Mouse (Mus musculus): Measurements from ENCODE around the gene Tpcn1. TPM values are rescaled to one million over a fixed set of nuclear protein-coding genes. Genes with fewer than 3 reads are reported as not detected.

Tpcn1 gene
- polyA plus RNA-seq, 2 experiments: 17.8 to 19.3 TPM

- Histone ChIP-seq H3K4me1 (replicated peaks; ENCODE audit: control insufficient read depth in 2 of 2, insufficient read depth in 2 of 2, low read length in 1 of 2) (peaks cover 3 to 10% of the 10 kb centered on the region in 2 experiments), H3K36me3 (replicated peaks; ENCODE audit: control insufficient read depth, insufficient read depth, low read depth) (no peaks in the 10 kb centered on the region), H3K9ac (replicated peaks) (no peak overlapping the region), H3K27me3 (ENCODE audit: control insufficient read depth, insufficient read depth, low read length) (no peaks in the 10 kb centered on the region), H3K4me2 (ENCODE audit: low read depth) (peak overlapping the region; percentile 96), H3K27ac (no peak overlapping the region), H3K4me3 (ENCODE audit: insufficient read depth in 1 of 2, low read depth in 2 of 2, low read length in 2 of 2) (no peak overlapping the region), H3K9me3 (ENCODE audit: control insufficient read depth, low read length) (no peaks in the 10 kb centered on the region)
- TF ChIP-seq CTCF (IDR thresholded peaks at IDR 0.05; ENCODE audit: low read depth) (no peak), EP300 (IDR thresholded peaks at IDR 0.05; ENCODE audit: low read depth) (no peak)
- WGBS (ENCODE audit: insufficient replicate concordance): 83% methylated on average over 5 of the region's 5 CpGs
- ATAC-seq (ENCODE audit: insufficient read depth) (no peak), DNase-seq (ENCODE audit: low read depth in 3 of 3, low spot score in 3 of 3) (no peak)
These were observed 22.4 kb upstream of the Tpcn1 start for GRCm38 (mm10) chr5:120610906-120611305.

- 75% methylated on average over 16 of the region's 16 CpGs for WGBS (ENCODE audit: insufficient replicate concordance)
- Histone ChIP-seq H3K9me3 (ENCODE audit: control insufficient read depth, low read length) (no peaks in the 10 kb centered on the region), H3K4me3 (ENCODE audit: insufficient read depth in 1 of 2, low read depth in 2 of 2, low read length in 2 of 2) (no peak overlapping the region), H3K9ac (replicated peaks) (no peak overlapping the region), H3K4me2 (ENCODE audit: low read depth) (no peak overlapping the region), H3K27me3 (ENCODE audit: control insufficient read depth, insufficient read depth, low read length) (no peaks in the 10 kb centered on the region), H3K4me1 (replicated peaks; ENCODE audit: control insufficient read depth in 2 of 2, insufficient read depth in 2 of 2, low read length in 1 of 2) (peaks cover 6 to 15% of the 10 kb centered on the region in 2 experiments), H3K27ac (no peak overlapping the region), H3K36me3 (replicated peaks; ENCODE audit: control insufficient read depth, insufficient read depth, low read depth) (no peaks in the 10 kb centered on the region)
- TF ChIP-seq EP300 (IDR thresholded peaks at IDR 0.05; ENCODE audit: low read depth) (no peak), CTCF (IDR thresholded peaks at IDR 0.05; ENCODE audit: low read depth) (no peak)
- DNase-seq (ENCODE audit: low read depth in 3 of 3, low spot score in 3 of 3) (no peak), ATAC-seq (ENCODE audit: insufficient read depth) (no peak)
These were observed 20.8 kb upstream of the Tpcn1 start for GRCm38 (mm10) chr5:120609246-120609775.

GRCm38 (mm10) chr5:120607335-120607734 is 18.9 kb upstream of the Tpcn1 start:
- ATAC-seq (ENCODE audit: insufficient read depth) (no peak), DNase-seq (ENCODE audit: low read depth in 3 of 3, low spot score in 3 of 3) (no peak)
- WGBS (ENCODE audit: insufficient replicate concordance): 81% methylated on average over 3 of the region's 3 CpGs
- H3K27ac ChIP-seq: no peak overlapping the region
- H3K4me2 ChIP-seq (ENCODE audit: low read depth): no peak overlapping the region
- no peaks in the 10 kb centered on the region for H3K27me3 ChIP-seq (ENCODE audit: control insufficient read depth, insufficient read depth, low read length)
- no peak overlapping the region for H3K9ac ChIP-seq (replicated peaks)
- no peaks in the 10 kb centered on the region for H3K9me3 ChIP-seq (ENCODE audit: control insufficient read depth, low read length)
- TF ChIP-seq EP300 (IDR thresholded peaks at IDR 0.05; ENCODE audit: low read depth) (no peak), CTCF (IDR thresholded peaks at IDR 0.05; ENCODE audit: low read depth) (no peak)
- no peak overlapping the region for H3K4me3 ChIP-seq (ENCODE audit: insufficient read depth in 1 of 2, low read depth in 2 of 2, low read length in 2 of 2)
- no peaks in the 10 kb centered on the region for H3K36me3 ChIP-seq (replicated peaks; ENCODE audit: control insufficient read depth, insufficient read depth, low read depth)
- peaks cover 3 to 8% of the 10 kb centered on the region in 2 experiments for H3K4me1 ChIP-seq (replicated peaks; ENCODE audit: control insufficient read depth in 2 of 2, insufficient read depth in 2 of 2, low read length in 1 of 2)

GRCm38 (mm10) chr5:120606590-120607200 is 18.2 kb upstream of the Tpcn1 start:
- WGBS (ENCODE audit: insufficient replicate concordance): 67% methylated on average over 25 of the region's 25 CpGs
- Histone ChIP-seq H3K9ac (replicated peaks) (no peak overlapping the region), H3K27me3 (ENCODE audit: control insufficient read depth, insufficient read depth, low read length) (no peaks in the 10 kb centered on the region), H3K4me3 (ENCODE audit: insufficient read depth in 1 of 2, low read depth in 2 of 2, low read length in 2 of 2) (no peak overlapping the region), H3K9me3 (ENCODE audit: control insufficient read depth, low read length) (no peaks in the 10 kb centered on the region), H3K4me2 (ENCODE audit: low read depth) (no peak overlapping the region), H3K4me1 (replicated peaks; ENCODE audit: control insufficient read depth in 2 of 2, insufficient read depth in 2 of 2, low read length in 1 of 2) (peaks cover 3 to 8% of the 10 kb centered on the region in 2 experiments), H3K27ac (no peak overlapping the region), H3K36me3 (replicated peaks; ENCODE audit: control insufficient read depth, insufficient read depth, low read depth) (no peaks in the 10 kb centered on the region)
- no peak for DNase-seq (ENCODE audit: low read depth in 3 of 3, low spot score in 3 of 3)
- ATAC-seq (ENCODE audit: insufficient read depth): no peak
- TF ChIP-seq CTCF (IDR thresholded peaks at IDR 0.05; ENCODE audit: low read depth) (no peak), EP300 (IDR thresholded peaks at IDR 0.05; ENCODE audit: low read depth) (no peak)

- TF ChIP-seq EP300 (IDR thresholded peaks at IDR 0.05; ENCODE audit: low read depth) (no peak), CTCF (IDR thresholded peaks at IDR 0.05; ENCODE audit: low read depth) (peak; percentile 93)
- ATAC-seq (ENCODE audit: insufficient read depth) (peak; percentile 54; the same call in 1 of the 2 replicates), DNase-seq (ENCODE audit: low read depth in 3 of 3, low spot score in 3 of 3) (peak; percentile 83 to 85 (median 84))
- Histone ChIP-seq H3K27ac (no peak overlapping the region), H3K4me3 (ENCODE audit: insufficient read depth in 1 of 2, low read depth in 2 of 2, low read length in 2 of 2) (no peak overlapping the region), H3K36me3 (replicated peaks; ENCODE audit: control insufficient read depth, insufficient read depth, low read depth) (no peaks in the 10 kb centered on the region), H3K9ac (replicated peaks) (no peak overlapping the region), H3K4me2 (ENCODE audit: low read depth) (peak overlapping the region; percentile 69), H3K9me3 (ENCODE audit: control insufficient read depth, low read length) (no peaks in the 10 kb centered on the region), H3K27me3 (ENCODE audit: control insufficient read depth, insufficient read depth, low read length) (no peaks in the 10 kb centered on the region), H3K4me1 (replicated peaks; ENCODE audit: control insufficient read depth in 2 of 2, insufficient read depth in 2 of 2, low read length in 1 of 2) (peaks cover 9 to 11% of the 10 kb centered on the region in 2 experiments)
- 2% methylated on average over 8 of the region's 8 CpGs for WGBS (ENCODE audit: insufficient replicate concordance)
These were observed 17.2 kb upstream of the Tpcn1 start for GRCm38 (mm10) chr5:120605688-120606087.
